Mouse (Mus musculus): ENCODE results near the gene Cbx5.

Cbx5 gene

DNA sequence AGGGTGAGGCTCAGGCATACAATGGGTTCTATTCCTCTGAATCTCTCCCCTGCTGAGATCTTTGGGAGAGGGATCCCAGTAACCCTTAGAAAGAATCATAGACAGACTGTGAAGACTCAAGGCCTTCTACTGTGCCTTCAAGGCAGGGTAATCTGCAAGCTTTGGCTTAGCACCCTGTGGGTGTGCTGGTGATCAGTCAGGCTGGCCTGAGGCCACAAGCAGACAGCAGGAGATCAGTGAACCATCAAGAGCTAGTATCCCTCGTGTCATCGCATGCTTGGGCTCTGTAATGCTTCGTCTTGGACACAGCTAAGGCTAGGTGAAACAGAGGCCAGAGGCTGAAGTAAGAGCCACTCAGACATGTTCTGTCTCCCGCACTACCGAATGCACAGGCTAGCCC, 66.4 kb downstream of the Cbx5 start:
- DNase-seq (ENCODE audit: low spot score), result no peak

DNA sequence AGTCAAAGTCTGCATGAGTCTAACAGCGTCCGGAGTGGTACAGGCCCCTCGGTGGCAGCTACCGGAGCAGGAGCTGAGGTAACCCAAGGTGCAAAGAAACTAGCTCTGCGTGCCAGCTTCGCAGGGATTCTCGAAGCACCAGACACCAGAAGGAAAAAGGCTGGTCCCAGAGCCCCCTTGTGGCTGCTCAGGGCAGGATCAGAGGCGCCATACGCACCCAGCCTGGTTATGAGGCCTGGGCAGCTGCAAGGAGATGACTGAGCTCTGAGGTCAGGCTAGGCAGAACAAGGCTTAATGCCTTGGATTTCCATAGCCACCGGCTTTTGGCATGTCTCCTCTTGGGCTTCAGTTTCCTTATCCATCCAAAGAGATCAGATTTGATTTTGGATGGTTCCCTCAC, 67.1 kb downstream of the Cbx5 start:
- DNase-seq (ENCODE audit: low spot score), result peak; percentile 82

DNA sequence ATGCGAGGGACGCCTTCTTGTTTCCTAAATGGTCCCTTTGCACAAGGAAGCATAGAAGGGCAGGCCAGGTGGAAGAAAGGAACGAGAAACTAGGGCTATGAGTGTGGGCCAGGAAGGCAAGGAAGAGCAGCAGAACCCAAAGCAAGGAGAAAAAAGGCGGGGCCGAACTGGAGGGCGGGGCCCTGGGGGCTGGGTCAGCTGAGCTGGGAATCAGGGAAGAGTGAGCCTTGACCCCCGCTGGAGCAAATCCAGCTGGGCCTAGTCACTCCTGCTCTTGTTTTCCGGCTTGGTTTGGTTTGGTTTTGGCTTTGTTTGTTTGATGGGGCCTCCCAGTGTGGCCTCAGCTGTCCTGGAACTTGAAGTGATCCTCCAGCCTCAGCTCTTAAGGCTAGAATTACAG, 68.3 kb downstream of the Cbx5 start:
- DNase-seq (ENCODE audit: low spot score), result no peak

DNA sequence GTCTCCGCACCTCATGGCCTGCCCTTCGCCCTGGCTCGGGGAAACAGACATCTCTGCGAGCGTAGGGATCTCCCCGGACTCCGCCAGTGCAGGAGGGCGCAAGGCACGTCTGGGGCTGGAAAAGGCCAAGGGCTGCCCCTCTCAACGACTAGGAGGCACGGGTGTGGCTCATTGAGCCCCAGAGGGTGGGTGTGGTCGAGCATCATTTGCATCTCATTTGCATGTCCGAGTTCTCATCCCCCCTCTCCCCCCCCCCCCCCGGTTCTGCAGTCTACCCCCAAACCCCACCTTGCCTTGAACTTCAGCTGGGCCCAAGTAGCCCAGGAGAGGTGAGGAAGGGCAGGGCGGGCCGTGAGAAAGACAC, 69.3 kb downstream of the Cbx5 start:
- peak; percentile 66 for DNase-seq (ENCODE audit: low spot score)

DNA sequence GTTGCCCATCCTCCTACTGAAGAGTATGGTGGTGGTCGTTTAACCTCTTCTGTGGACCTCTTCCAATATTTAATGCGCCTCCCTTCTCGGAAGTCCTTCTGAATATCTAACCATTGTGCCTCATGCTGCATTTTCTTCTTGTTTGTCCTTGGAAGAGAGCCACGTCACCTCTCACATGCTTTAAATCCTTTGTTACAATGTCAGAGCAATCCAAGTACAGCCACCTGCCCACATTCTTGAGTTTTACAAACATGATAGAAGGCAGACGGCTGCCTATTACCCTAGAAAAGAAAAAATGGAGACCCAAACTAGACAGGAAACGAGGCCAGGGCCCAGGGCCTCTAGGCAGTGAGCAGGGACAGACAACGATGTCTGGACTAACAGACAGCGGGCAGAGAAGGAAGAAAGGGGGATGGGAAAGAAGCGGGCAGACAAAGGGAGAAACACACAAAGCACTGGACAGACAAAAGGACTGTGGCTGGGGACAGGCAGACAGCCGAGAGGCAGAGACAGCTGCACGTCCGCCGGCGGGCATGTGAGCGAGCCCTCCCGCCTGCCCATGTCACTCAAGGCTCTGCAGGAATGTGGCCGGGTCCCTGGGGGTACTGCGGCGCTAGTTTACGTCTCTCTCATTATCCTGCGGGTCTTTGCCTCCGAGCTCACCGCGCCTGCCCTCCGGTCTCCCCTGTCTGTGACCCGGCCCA, 69.9 kb downstream of the Cbx5 start:
- peak; percentile 77 for DNase-seq (ENCODE audit: low spot score)

DNA sequence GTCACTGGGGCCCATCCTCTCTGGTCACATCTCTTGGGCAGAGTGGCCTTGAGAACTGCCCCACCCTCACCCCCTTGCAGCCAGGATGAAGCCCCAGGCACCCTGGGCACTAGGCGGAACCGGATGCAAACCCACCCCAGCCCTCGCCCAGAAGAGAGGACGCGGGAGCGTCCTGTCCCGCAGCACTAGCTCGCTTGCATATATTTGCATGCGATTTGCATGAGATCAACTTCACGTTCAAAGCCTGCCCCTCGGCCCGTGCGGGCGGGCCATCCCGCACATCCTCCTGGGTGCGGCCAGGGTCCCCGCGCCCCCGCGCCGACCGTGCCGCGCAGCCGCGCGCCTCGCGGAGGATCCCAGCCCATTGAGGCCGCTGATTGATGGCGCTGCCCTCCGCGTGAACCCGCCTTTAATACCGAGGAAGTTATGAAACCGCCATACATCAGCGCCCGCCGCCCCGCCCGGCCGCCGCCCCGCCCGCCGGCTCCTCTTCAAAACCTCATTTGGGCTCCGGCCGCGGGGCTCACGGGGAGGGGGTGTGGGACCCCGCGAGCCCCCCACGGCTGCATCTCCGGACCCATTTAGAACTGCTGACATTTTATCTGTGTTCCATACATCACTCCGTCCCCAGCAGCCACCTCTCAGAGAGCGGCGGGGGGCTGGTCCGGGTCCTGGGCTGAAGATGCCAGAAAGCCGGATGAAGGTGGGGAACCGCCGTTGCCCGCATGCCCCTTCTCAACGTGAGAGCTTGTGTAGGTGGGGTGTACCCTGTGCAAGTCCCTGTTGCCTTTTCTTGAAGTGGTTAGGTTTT, 70.6 kb downstream of the Cbx5 start:
- peak; percentile 82 for DNase-seq (ENCODE audit: low spot score)

DNA sequence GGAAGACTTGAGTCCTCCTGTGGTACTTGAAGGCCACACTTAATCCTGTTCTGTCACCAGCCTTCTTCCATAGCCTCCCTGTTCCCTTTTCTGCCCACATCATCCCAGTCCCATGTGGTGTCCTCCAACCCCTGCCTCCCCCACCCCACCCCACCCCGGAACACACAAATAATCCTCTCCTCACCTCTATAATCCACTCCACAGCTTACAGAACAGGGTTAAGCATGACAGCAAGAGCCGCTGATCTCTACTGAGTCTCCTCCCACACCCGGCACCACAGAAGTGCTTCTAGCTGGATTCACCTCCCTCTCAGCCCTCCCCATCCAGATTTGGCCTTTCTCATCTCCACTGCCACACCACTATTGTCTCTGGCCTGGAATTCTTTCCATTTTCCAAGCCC, 71.8 kb downstream of the Cbx5 start:
- DNase-seq (ENCODE audit: low spot score), result no peak

DNA sequence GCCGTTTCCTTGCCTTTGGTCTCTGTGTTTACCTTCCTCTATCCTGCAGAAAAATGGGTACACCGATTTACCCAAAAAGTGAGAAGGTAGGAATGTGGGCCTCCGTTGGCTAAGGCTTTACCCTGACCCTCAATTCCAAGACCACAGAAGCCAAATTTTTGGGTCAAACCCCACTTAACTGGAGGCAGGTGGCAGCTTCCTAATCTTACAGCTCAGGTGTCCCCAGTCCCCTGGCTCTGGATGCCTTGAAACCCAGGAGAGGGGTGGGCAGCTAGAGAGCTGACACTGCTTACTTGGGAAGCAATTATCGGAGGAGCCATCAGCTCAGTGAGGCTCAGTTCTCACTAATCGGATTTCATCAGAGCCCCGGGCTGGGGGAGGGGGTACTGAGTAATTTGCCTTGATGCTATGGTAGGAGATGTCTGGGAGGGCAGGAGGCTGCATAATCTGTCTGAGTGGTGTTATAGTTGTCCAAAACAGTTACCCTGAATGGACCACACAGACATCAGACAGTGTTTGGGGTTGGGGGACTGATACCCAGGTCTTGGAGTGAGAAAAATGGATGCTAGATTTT, 72.5 kb downstream of the Cbx5 start, which contains the start of gene Smug1:
Gene Smug1, minus strand, starts transcription at position 51 of the 574 bp plus-strand sequence.
- no peak for DNase-seq (ENCODE audit: low spot score)

DNA sequence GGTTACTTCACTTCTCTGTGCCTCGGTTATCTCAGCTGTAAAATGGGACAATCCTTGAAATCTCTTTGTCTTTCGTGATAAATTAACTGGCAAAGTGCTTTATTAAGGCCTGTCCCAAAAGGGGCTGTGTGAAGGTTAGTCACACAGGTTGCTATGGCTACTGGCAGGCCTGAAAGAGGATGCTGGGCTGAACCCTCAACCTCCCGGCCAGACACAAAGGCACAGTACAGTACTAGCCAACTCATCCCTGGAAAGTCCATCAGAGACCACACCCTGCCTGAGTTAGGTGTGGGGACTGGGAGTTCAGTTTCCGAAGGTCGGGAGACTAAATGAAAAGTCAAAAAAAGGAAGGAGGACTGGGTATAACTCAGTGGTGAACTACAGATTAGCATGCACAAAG, 73.7 kb downstream of the Cbx5 start:
- DNase-seq (ENCODE audit: low spot score), result no peak

DNA sequence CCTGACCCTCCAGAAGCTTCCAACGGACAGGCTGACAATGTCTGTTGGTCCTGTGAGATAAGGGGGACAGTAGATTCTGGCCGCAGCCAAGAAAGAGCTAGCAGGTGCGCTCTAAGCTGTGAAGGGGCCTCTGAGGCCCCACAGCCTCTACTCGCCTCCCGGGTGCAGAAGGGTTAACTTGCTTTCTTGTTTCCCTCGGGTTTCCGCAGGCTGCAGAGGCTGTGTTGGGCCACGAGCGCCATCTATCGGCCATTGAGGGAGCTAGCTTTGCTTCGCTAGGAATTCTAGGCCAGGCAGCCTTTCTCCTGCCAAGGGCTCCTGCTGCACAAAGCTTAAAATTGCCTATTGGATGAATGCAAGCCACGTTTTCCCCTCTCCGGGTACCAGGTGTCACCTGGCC, 74.2 kb downstream of the Cbx5 start:
- peak; percentile 97 for DNase-seq (ENCODE audit: low spot score)

DNA sequence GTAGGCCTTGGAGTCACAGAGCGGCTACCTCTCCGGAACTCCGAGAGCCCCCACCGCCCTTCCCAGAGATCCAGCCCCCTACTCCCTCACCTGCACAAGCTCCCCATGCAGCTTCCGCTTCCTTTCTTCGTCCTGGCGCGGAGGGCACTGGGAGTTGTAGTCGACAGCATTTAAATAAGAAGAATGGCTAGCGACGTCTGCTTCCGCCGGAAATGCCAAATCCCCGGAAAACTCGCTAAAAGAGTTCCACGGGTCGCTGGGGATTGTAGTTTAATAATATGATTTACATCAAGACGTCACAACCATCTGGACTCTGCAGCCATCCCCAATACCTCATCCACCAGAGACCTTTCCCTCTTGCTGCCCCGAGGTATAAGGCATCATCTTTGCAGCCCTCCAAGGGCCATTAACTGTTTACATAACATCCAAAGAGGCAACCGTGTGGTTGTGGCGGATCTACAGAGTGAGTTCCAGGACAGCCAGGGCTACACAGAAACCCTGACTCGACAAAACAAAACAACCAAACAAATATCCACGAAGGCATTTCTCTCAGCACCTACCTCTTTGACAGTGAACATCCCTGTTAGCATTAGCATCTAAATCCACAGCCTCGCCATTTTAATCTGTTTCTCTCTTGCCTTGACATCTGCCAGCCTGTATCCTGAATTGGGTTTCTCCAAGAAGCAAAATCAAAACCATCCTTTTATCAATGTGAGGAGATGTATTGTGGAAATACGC, 76.3 kb downstream of the Cbx5 start:
- DNase-seq (ENCODE audit: low spot score), result peak; percentile 98

DNA sequence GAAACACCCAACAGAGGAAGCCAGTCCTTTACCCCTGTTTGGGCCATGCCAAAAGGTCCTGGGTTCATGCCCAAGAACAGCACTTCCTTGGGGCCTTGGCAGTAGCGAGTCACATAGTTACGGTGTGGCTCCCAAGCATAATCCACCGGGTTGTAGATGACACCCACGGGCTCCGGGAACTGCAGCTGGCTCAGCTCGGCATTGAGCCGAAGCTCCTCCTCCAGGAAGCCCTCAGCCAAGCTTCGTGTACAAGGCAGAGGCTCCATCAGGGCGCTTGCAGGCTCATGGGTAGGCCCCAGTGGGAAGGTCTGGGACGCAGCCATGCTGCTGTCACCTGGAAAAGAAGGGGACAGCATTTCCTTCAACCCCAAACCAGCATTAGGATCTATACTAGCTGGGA, 82.0 kb downstream of the Cbx5 start:
- DNase-seq (ENCODE audit: low spot score), result no peak

DNA sequence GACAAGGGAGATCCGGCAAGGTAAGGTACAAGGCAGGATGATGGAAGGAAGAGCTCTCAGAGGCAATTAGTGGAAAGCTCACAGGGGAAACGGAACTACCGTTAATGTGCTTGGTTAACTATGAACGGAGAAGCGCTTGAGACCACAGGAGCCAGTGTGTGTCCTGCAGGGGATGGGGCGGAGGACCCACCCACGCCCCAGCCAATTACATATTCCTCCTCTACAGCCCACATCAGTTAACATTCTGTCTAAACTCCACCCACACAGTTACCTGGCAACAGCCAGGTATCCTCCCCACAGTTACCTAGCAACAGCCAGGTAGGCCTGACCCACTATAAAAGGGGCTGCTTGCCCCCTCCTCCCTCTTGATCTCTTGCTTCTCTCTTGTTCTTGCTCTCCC, 82.7 kb downstream of the Cbx5 start:
- DNase-seq (ENCODE audit: low spot score), result no peak

DNA sequence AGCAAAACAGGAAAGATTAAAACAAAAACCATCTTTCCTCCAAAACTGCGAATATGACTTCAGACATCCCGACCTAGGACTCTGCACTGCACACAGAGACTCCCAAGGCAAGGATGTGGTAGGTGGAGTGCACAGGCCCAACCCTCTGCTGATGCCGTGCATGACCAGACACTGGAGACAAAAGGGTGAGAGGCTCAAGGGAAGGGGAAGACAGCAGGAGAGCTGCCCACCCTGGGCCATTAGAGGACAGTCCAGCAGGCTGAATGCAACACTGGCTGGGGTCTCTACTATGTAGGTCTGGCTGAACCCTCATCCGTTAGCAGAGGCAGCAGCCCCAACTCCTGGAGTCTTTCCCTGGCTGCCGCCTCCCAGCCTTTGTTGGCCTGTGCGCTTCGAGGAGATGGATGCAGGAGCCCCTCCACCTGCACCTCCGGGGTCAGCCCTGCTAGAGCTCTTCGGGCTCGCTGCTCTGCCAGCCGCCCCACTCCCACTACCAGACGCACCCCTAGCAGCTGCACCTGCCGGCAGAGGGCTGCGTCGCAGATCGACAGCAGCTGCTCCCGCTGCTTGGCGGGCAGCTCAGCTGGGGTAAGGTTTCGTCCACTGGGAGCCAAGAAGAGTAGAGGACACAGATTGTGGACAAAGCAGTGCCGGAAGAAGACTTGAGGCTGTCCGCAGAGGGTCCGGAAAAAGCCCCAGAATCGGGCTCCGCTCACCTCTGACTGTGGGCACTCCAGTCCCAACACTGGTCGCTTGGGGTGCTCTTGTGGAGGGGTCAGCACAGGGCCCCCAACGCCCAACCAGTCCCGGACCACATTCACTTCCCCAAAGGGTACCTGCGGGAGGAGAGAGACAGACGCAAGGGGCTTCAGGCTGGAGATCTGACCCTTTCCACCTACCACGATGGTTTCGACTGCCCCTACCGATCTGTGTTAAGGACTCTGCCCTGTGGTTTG, 84.0 kb downstream of the Cbx5 start:
- peak; percentile 50 for DNase-seq (ENCODE audit: low spot score)

DNA sequence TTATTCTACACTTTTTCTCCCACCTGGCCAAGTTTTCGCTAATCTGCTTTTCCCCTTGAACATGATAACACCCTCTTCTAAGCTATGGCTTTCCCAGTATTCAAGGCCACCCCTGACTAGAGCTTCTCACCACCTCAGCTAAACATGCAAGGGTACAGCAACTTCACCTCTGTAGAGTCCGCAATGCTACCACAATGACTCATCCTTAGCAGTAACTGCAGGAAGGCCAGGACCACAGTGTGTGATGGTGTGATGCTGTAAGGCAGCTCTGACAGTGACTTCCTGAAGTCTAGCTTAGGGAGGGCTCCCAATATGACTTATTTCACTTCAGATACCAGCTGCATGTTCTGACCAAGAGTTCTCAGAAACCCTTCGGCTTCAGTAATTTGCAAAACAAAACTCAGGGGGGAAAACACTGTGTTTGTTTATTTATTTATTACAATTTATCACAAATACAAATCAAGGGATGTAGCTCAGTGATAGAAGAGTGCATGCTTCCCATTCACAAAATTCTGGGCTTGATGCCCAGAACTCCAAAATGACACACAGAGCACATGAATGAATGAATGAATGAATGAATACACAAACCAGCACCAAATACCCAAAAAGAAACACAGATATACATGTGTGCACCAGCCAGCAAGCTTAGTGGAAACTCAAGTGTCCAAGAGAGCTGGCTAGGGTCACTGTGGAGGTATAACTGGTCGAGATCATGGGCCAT, 86.6 kb downstream of the Cbx5 start:
- DNase-seq (ENCODE audit: low spot score), result no peak

DNA sequence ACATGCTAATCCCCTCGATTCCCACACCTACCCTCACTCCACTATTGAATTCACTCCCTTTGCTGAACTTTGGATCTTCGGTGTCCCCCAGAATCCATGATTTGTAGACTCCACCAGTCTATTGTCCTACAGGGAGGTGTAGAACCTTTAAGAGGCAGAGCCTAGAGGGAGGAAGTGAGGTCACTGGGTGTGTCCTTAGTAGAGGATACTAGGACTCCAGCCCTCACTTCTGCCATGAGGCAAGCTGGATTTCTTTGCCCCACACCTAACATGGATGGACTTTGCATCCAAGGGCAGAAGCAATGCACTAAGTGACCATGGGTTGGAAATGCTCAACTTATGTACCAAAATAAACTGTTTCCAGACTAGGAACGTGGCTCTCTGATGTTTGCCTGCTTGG, 87.2 kb downstream of the Cbx5 start:
- no peak for DNase-seq (ENCODE audit: low spot score)

DNA sequence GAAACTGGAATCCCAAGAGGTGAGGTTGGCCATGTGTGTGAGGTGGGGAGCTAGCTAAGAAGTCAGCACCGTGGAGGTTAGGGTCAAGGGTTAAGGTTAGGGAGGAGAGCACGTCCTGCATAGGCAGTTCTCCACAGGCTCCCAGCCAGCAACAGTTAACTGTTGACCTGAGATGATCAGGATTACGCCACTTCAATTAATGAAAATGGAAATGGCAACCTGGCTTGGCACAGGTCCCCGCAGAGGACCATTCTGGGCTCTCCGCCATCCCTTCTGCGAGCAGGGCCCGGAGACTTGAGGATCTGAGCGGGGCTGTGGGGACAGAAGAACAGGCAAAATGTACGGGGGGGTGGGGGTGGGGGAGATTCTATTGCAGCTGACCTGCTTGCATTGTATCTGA, 91.8 kb downstream of the Cbx5 start:
- no peak for DNase-seq (ENCODE audit: low spot score)

DNA sequence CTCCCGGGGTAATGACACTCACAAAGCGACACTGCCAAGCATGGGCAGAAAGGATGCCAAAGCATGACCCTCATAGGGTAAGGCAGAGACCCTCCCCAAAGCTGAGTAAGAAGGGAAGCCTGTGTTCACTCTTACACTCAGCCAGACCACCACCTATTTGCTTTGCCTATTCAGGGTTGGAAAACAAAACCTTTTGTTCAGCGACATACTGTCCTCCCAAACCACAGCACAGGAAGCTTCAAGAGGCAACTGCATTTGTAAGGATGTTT, 92.3 kb downstream of the Cbx5 start:
- no peak for DNase-seq (ENCODE audit: low spot score)

DNA sequence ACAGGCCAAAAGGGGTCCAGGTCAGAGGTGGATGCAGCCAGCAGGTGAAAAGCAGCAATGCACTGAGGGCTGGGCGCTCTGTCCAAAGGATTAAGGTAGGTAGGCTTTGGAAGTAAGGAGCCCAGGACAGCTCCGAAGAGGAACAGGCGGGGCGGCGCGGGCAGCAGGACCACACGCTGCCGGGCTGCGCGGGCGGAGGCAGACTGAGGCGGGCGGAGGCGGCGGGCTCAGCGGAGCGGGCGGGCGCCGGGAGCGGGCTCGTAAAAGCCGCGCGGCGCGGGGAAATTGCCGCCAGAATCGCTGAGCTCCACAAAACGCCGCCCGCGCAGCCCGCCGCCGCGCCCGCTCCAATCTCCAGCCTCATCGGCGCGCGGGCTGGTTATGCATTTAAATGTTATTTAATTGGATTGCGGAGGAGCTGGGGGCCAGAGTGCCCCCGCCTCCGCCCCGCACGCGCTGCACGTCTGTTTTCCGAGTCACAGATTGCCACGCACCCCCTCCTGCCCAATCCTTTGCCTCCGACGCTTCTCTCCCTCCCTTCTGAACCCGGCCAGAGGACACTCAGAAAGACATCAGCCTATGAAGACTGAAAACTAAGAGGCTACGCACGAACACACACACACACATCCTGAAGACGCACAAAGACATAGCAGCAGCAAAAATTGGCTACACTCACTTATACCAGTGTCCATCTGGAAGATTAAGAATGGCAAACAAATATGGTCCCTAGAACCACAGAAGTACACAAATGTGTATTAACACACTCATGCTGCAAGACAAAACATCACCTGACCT, 92.8 kb downstream of the Cbx5 start:
- DNase-seq (ENCODE audit: low spot score), result peak; percentile 66

DNA sequence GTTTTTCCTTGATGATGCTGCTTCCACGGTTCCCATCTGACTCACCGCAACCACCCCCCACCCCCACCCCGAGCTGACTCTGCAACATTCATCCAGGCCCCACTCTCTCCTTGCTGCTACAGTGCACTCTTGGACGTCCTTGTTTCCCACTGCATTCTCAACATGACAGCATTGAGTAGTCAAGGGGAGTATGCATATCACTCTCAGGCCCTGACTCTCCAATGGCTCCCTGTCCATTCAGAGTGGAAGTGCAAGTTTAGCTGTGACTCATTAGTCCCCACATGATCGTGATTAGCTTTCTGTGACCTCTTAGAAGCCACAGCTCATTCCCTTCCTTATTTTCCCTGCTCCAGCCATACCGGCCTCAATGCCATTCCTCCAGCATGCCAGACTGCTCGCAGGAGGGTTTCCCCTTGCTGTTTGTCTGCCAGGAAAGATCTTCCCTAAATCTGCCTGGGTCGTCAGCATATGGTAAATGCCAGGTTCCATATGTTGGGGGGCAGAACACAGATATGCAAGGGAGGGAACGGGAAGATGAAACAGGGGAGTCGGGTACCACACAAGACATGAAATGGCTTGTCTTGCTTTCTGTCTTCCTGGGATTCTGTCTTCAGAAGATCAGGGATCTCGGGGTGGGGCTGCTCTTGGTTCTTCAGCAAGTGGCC, 93.8 kb downstream of the Cbx5 start:
- DNase-seq (ENCODE audit: low spot score), result no peak
